Mouse (Mus musculus): ENCODE results near the gene Zfyve28. TPM values are rescaled to one million over a fixed set of nuclear protein-coding genes. Genes with fewer than 3 reads are reported as not detected.

The Zfyve28 gene
- polyA plus RNA-seq, 1 experiment from 2014 or later, result 0.29 TPM

DNA sequence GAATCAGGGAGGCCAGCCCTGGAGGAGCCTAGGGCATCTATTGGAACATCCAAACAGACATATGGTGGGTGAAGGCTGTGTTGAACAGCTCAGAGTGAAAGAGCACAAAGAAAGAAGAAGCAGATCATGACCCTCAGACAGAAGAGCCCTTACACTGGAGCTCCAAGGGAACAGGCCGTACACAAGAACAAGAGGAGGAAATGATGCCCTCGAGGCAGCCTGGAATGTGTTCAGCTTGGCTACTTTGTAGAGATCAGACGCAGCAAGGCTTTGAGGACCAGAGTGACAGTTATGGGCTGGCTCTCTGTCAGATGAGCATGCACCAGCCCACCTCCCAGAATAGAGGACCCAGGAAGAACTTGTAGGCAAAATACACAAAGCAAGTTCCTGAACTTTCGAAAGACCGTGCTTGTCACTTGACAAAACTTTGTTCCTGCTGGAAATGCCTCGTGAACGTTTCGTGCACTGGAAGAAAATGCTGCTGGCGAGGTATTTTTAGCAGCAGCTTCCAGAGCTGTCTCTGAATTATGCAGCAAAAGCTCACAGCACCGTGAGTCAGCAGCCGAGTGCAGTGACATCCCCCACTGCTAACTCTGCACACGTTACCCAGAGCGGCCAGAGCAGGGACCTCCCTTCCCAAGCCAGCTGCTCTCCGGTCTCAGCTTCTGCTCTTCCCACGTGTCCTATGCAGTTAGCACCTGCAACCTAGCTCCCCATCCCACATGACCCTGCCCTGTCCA, 45.9 kb downstream of the Zfyve28 start:
- WGBS, result 17% methylated on average over 15 of the region's 15 CpGs

GRCm38 (mm10) chr5:34238444-34238843, 49.8 kb downstream of the Zfyve28 start:
- Histone ChIP-seq H3K27me3 (ENCODE audit: control insufficient read depth, insufficient read depth, low read length) (no peaks in the 10 kb centered on the region), H3K4me1 (replicated peaks; ENCODE audit: control insufficient read depth, insufficient read depth) (no peaks in the 10 kb centered on the region)

More for the DNA sequence above, 45.9 kb downstream of the Zfyve28 start:
- TF ChIP-seq EP300 (optimal IDR thresholded peaks at IDR 0.05) (no peak), CTCF (IDR thresholded peaks at IDR 0.05; ENCODE audit: low read depth) (no peak)
- H3K27ac ChIP-seq (replicated peaks), result peak overlapping the region; percentile 46; the same call in 1 of the 2 replicates
- no peaks in the 10 kb centered on the region for H3K27me3 ChIP-seq (ENCODE audit: control insufficient read depth, insufficient read depth, low read length)
- no peak overlapping the region for H3K9ac ChIP-seq (ENCODE audit: low read length)
- ATAC-seq (ENCODE audit: low FRiP score, low TSS enrichment), result peak; percentile 80
- no peaks in the 10 kb centered on the region for H3K36me3 ChIP-seq (ENCODE audit: control insufficient read depth, insufficient read depth, low read length)
- H3K4me1 ChIP-seq (replicated peaks; ENCODE audit: control insufficient read depth, insufficient read depth), result no peaks in the 10 kb centered on the region
- DNase-seq (ENCODE audit: low spot score), result peak; percentile 43
- H3K9me3 ChIP-seq (ENCODE audit: control insufficient read depth, low read length), result no peaks in the 10 kb centered on the region
- no peak overlapping the region for H3K4me2 ChIP-seq (replicated peaks; ENCODE audit: low read depth)
- H3K4me3 ChIP-seq (ENCODE audit: low read depth, low read length), result no peak overlapping the region

DNA sequence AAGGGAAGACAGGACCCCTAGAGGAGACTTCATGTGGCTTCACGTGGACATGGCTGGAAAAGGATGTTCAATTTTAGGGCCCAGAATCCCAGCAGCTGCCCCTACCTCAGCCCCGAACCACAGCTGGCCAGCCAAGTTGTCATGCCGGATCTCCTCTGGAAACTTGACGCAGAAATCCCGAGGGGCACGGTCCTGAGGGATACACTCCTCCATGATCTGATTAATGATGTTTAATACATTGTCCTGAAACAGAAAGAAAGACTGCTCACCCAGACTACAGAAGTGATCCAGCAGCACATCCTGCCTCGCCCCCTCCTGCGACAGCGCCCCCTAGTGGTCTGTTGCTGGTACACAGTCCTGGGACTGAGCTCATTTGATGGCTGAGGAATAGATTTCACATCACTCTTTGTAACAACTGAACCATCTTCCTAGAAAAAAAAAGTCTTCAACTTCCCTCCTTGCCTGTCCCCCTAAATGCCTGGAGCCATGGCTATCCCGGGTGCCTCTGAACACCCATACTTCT, 52.3 kb downstream of the Zfyve28 start:
- no peak overlapping the region for H3K4me3 ChIP-seq (ENCODE audit: low read depth, low read length)
- no peaks in the 10 kb centered on the region for H3K27me3 ChIP-seq (ENCODE audit: control insufficient read depth, insufficient read depth, low read length)
- no peak overlapping the region for H3K9ac ChIP-seq (ENCODE audit: low read length)
- no peak overlapping the region for H3K4me2 ChIP-seq (replicated peaks; ENCODE audit: low read depth)
- no peaks in the 10 kb centered on the region for H3K9me3 ChIP-seq (ENCODE audit: control insufficient read depth, low read length)
- H3K27ac ChIP-seq (replicated peaks), result no peak overlapping the region
- DNase-seq (ENCODE audit: low spot score), result peak; percentile 56
- 47% methylated on average over 10 of the region's 10 CpGs for WGBS
- peak; percentile 83 for TF ChIP-seq CTCF (IDR thresholded peaks at IDR 0.05; ENCODE audit: low read depth)
- no peak for TF ChIP-seq EP300 (optimal IDR thresholded peaks at IDR 0.05)
- ATAC-seq (ENCODE audit: low FRiP score, low TSS enrichment), result no peak
- H3K36me3 ChIP-seq (ENCODE audit: control insufficient read depth, insufficient read depth, low read length), result no peaks in the 10 kb centered on the region
- H3K4me1 ChIP-seq (replicated peaks; ENCODE audit: control insufficient read depth, insufficient read depth), result no peaks in the 10 kb centered on the region

More at GRCm38 (mm10) chr5:34238444-34238843, 49.8 kb downstream of the Zfyve28 start:
- Histone ChIP-seq H3K36me3 (ENCODE audit: control insufficient read depth, insufficient read depth, low read length) (no peaks in the 10 kb centered on the region), H3K9ac (ENCODE audit: low read length) (no peak overlapping the region), H3K4me3 (ENCODE audit: low read depth, low read length) (no peak overlapping the region), H3K9me3 (ENCODE audit: control insufficient read depth, low read length) (no peaks in the 10 kb centered on the region), H3K4me2 (replicated peaks; ENCODE audit: low read depth) (no peak overlapping the region), H3K27ac (replicated peaks) (no peak overlapping the region)
- 77% methylated on average over 6 of the region's 6 CpGs for WGBS
- ATAC-seq (ENCODE audit: low FRiP score, low TSS enrichment) (no peak), DNase-seq (ENCODE audit: low spot score) (no peak)
- TF ChIP-seq EP300 (optimal IDR thresholded peaks at IDR 0.05) (no peak), CTCF (IDR thresholded peaks at IDR 0.05; ENCODE audit: low read depth) (no peak)

DNA sequence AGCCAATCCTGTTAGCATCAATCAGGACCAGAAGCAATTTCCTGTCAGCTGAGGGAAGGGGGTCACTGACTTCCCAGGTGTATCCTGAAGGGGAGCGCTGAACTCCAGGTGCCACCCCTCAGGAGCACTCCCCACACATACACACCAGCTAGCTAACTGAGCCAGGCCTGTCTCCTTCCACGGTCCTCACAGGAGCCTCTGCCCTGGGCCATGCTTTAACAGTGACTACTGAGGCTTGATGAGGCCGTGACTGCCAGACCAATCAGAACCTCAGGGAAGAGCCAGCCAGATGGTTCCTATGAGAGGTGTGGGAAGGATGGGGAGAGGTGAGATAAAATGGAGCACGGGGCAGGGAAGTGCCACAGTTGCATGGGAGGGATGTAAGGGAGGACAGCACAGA, 53.2 kb downstream of the Zfyve28 start:
- WGBS, result 77% methylated on average over 4 of the region's 4 CpGs
- no peak for TF ChIP-seq EP300 (optimal IDR thresholded peaks at IDR 0.05)
- no peak for TF ChIP-seq CTCF (IDR thresholded peaks at IDR 0.05; ENCODE audit: low read depth)
- H3K4me3 ChIP-seq (ENCODE audit: low read depth, low read length), result no peak overlapping the region
- no peaks in the 10 kb centered on the region for H3K27me3 ChIP-seq (ENCODE audit: control insufficient read depth, insufficient read depth, low read length)
- DNase-seq (ENCODE audit: low spot score), result no peak
- no peaks in the 10 kb centered on the region for H3K4me1 ChIP-seq (replicated peaks; ENCODE audit: control insufficient read depth, insufficient read depth)
- no peak for ATAC-seq (ENCODE audit: low FRiP score, low TSS enrichment)
- H3K27ac ChIP-seq (replicated peaks), result no peak overlapping the region
- no peaks in the 10 kb centered on the region for H3K36me3 ChIP-seq (ENCODE audit: control insufficient read depth, insufficient read depth, low read length)
- no peaks in the 10 kb centered on the region for H3K9me3 ChIP-seq (ENCODE audit: control insufficient read depth, low read length)
- H3K9ac ChIP-seq (ENCODE audit: low read length), result no peak overlapping the region
- no peak overlapping the region for H3K4me2 ChIP-seq (replicated peaks; ENCODE audit: low read depth)

DNA sequence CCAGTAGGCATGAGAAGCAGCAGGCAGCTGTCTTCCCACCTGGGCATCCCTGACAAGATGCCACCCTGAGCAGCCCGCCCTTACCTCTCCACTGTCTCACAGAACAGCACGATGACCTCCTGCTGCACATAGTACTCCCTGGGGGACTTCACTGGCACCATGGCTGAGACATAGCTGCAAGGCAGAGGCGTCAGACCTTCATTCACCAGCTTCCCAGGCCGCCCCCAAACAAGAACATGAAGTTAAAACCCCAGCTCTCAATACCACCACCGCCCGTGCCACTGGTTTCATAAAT, 55.1 kb downstream of the Zfyve28 start:
- TF ChIP-seq CTCF (IDR thresholded peaks at IDR 0.05; ENCODE audit: low read depth), result no peak
- TF ChIP-seq EP300 (optimal IDR thresholded peaks at IDR 0.05), result no peak
- H3K4me2 ChIP-seq (replicated peaks; ENCODE audit: low read depth), result no peak overlapping the region
- no peaks in the 10 kb centered on the region for H3K4me1 ChIP-seq (replicated peaks; ENCODE audit: control insufficient read depth, insufficient read depth)
- H3K4me3 ChIP-seq (ENCODE audit: low read depth, low read length), result no peak overlapping the region
- H3K27ac ChIP-seq (replicated peaks), result no peak overlapping the region
- no peak overlapping the region for H3K9ac ChIP-seq (ENCODE audit: low read length)
- no peaks in the 10 kb centered on the region for H3K36me3 ChIP-seq (ENCODE audit: control insufficient read depth, insufficient read depth, low read length)
- 86% methylated on average over 6 of the region's 6 CpGs for whole genome bisulfite sequencing
- no peaks in the 10 kb centered on the region for H3K9me3 ChIP-seq (ENCODE audit: control insufficient read depth, low read length)
- no peak for DNase-seq (ENCODE audit: low spot score)
- no peak for ATAC-seq (ENCODE audit: low FRiP score, low TSS enrichment)
- H3K27me3 ChIP-seq (ENCODE audit: control insufficient read depth, insufficient read depth, low read length), result no peaks in the 10 kb centered on the region

DNA sequence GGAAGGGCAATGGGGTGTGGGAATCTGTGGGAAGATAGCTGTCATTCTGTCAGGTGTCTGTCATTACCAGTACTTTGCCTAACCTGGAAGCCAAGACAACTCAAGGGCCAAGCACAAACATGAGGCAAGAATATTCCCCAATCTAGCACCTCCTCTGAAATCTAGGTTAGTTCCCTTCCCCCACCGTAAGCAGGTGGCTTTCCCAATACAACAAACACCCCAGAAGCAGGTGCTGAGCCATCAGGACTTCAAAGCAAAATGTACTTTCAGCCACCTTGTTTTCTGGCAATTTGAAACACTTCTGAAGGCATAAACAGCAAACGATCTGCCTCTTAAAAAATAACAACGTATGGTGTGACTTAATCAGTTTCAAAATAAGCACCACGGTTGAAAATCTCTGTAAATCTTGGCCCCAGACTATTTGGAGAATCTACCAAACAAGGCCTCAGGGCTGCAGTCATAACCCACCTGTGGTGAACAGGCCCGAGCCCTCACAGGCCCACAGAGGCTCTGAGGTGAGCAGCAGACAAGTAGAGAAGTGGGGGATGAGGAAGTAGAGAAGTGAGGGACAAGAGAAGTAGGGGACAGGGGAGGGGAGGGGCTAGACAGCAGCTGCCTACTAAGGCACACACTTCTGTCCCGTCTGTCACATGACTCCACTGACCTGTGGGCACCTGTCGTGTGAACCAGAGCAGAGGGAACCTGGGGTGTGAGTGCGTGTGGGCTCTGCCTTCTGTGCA, 55.6 kb downstream of the Zfyve28 start:
- TF ChIP-seq EP300 (optimal IDR thresholded peaks at IDR 0.05) (no peak), CTCF (IDR thresholded peaks at IDR 0.05; ENCODE audit: low read depth) (no peak)
- DNase-seq (ENCODE audit: low spot score) (no peak), ATAC-seq (ENCODE audit: low FRiP score, low TSS enrichment) (no peak)
- Histone ChIP-seq H3K4me1 (replicated peaks; ENCODE audit: control insufficient read depth, insufficient read depth) (no peaks in the 10 kb centered on the region), H3K9me3 (ENCODE audit: control insufficient read depth, low read length) (no peaks in the 10 kb centered on the region), H3K27ac (replicated peaks) (no peak overlapping the region), H3K27me3 (ENCODE audit: control insufficient read depth, insufficient read depth, low read length) (no peaks in the 10 kb centered on the region), H3K4me2 (replicated peaks; ENCODE audit: low read depth) (no peak overlapping the region), H3K9ac (ENCODE audit: low read length) (no peak overlapping the region), H3K36me3 (ENCODE audit: control insufficient read depth, insufficient read depth, low read length) (no peaks in the 10 kb centered on the region), H3K4me3 (ENCODE audit: low read depth, low read length) (no peak overlapping the region)
- 73% methylated on average over 8 of the region's 8 CpGs for WGBS
